Mouse (Mus musculus) kidney, adult 18-20 months (tissue): ENCODE data around the gene Cdk8.
"Not testable (repeated sequence)": the region's sequence is repeated elsewhere in the genome, so short reads cannot be mapped to it uniquely, and the experiment has no call there.

ENCODE experiments used
- DNase-seq: peaks from one replicate; pipeline ENCODE4 v3.0.0; 2021

Gene Cdk8

DNA sequence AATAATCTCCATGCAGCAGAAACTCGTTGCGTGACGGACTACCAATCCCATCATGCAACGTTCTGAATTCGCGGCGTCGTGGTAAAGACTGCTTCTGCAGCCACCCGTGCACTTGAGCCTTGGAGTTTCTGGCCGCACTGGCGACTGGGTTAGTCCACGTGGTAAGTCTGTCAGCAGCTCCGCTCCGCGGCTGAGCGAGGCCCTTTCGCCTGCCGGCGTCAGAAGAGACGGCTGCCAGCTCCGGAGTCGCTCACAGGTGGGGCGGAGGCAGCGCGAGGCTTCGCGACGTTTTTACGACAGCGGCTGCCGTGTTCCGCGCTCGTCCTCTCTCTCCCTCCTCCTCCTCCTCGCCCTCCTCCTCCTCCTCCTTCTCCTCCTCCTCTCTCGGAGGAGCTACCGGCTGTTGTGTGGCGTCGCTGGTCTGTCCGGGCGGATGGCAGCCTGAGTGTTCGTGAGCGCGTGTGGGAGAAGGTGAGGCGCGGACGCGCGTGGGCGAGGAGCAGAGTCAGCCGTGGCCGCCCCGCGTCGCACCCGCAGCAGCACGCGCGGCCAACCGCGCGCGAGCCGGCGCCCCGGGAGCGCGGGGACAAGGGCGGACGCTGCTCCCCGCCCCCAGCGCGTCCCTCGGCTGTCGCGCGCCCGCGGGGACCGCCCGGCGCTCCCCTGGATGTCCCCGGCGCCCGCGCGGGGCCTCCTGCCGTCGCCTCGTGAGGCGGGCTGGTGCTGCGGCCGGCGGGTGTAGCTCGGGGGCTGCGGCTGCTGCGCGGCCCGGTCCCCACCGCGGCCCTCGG, at the start of gene Cdk8:
Cdk8 (plus strand) TSS at position 367 of the 791 bp plus-strand sequence.
- peak; percentile 95 for DNase-seq

DNA sequence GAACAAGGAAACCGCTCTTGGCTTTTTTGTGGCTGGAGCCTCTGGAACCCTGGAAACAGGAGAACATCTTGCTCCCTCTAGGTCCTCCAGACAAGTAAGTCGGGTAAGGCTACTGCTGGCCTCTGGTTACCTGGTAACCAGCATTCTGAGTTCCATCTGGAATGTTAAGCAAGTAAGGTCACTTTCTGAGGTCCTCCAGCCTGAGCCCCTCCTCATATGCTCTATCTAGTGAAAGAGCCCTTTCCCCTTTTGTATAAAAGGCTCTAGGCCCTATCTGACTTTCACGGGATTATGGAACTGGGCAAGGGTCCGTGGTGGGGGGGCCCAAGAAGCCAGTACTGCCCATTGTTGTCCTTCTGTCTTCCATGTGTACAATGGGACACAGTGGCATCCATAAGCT, 45.8 kb upstream of the Cdk8 start, which contains the start of gene 1700001J03Rik:
1700001J03Rik (minus strand) TSS at position 101 of the 400 bp plus-strand sequence.
- DNase-seq: not testable (repeated sequence)

DNA sequence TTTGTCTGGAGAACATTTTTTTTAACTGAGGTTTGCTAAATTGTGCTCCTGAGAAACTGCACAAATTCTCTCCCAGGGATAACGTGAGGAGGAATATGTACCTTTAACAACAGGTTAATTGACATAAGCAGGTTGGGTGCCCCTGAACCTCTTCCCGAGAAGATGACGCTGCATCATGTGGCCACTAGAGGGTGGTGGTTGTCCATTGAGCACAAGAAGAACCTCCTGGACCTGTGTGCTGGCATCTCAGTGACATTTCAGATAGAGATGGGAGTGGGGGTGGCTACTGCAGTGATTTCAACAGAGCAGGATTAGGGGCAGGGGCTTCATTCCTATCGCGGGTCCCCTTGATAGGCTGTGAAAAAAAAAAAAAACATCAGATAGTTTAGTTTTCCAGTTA, 43.6 kb upstream of the Cdk8 start:
- DNase-seq: peak; percentile 78

DNA sequence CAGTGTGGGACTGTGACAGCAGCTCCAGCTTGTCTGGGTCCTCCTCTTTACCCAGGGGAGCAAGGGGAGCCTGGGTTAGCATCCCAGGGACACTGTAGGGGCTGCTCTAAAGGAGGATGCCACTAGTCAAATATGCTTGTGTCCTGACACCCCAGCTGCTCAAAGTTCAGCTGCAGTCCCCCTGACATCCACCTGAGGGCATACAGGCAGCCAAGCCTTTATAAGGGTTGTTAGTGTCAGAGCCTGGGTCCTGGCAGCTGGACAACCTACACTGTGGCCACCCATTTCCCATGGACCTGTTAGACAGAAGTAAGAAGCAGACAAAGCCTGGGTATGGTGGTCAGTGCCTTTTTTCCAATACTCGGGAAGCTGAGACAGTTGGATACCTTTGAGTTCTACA, 42.9 kb upstream of the Cdk8 start:
- DNase-seq: no peak

DNA sequence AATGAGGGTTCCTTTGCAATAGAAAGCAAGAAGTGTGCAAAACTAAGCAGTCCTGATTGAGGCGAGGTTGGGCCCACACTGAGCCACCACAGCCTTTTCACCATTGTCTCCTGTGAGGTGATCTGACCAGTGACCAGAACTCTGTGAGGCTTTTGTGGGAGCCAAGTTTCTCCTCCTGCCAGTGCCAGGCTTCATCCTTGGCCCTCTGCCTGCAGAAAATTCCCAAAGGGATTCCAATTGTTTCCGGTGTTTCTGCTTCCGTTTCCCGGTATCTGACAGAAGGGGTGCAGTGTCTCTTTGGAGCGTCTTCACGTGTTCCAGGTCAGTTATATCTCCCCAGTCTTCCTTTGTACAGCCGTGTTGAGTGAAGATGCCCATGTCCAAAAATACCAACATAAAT, 42.3 kb upstream of the Cdk8 start:
- no peak for DNase-seq

DNA sequence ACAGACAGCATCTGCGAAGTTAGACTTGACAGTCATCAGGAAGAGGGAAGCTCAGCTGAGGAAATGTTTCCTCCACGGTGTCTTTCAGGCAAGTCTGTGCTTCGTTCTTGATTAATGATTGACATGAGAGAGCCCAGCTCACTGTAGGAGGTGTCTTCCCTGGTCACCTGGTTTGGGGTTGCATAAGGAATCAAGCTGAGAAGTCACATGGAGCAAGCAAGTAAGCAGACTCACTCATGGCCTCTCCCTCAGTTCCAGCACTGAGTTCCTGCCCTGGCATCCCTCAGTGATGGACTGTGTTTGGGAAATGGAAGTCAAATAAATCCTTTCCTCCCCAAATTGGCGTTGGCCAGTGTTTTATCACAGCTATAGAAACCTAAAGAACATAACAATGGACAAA, 40.9 kb upstream of the Cdk8 start:
- no peak for DNase-seq

DNA sequence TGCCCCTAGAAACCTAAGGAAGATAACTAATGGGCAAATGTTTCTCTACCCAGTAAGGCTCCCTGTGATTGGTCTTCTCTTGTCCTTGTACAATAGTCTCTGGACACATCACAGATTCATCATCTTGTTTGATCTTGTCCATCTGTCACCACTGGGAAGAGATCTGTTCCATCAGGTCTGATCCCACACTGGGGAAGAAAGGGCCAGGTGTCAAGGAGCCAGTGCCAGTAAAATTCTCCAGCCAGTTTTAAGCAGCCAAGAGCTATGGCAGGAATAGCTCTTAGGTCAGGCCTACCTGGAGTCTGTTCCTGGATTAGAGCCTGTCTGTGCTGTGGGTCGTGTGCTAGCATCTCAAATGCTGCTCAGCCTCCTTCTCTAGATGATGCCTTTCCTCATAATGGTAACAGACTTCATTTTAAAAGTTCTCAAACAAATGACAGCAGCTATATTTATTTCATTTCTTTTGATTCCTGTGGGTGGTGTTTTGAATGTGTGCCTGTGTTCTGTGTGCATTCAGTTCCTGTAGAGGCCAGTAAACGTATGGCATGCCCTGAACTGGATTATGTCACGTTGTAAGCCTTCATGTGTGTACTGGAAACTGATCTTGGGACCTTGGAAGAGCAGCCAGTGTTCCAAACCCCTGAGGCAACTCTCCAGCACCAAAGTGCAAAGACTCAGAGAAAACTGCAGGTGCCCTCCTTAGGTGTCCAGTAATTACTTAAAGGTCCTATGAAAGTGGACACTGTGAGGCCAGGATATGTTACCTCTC, 40.3 kb upstream of the Cdk8 start:
- DNase-seq: no peak

DNA sequence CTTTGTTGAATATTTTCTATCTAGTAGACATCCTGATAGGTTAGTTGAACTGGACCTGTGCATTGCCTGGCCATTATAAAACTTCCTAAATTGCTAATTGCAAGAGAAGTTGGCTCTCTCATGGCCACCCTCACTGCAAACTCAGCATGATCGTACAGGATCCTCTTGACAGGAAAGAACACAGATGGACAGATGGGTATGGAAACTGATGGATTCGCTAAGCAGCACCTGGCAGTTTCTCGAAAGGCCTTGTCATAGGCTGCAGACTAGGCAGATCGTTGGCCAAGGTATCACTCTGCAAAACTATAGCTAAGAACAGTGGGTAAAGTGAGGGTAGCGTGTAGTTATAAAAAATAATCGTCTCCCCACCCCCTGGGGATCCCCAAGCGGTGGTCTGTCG, 37.7 kb upstream of the Cdk8 start:
- no peak for DNase-seq

DNA sequence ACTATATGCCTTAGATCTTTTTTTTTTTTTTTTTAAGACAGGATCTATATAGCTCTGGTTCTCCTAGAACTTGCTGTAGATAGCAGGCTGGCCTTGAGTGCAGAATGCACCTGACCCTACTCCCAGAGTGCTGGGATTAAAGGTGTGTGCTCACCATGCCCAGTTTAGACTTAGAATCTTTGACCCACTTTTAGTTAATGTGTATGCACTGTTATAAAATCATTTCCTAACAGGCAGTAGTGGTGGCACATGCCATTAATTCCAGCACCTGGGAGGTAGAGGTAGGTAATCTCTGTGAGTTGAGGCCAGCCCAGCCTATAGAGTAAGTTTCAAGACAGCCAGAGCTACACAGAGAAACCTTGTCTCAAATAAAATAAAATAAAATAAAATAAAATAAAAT, 32.0 kb upstream of the Cdk8 start:
- DNase-seq: no peak

DNA sequence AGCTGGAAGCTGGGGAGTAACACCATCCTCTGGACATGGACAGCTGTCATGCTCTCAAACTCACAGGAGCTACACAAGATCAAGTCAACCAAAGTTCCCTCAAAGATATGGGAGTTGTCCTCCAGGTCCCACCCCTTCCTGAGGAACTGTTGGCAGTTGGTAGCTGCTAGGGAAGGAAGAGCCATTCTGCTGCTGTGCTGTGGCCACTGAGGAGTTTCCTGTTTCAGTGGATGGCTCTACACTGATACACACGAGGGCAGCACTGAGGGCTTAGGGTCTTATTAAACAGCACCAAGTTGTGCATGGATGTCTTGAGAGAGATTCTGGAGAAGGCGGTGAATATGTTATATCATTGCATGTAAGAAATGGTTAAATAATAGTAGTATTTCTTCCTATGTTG, 31.5 kb upstream of the Cdk8 start:
- DNase-seq: no peak

DNA sequence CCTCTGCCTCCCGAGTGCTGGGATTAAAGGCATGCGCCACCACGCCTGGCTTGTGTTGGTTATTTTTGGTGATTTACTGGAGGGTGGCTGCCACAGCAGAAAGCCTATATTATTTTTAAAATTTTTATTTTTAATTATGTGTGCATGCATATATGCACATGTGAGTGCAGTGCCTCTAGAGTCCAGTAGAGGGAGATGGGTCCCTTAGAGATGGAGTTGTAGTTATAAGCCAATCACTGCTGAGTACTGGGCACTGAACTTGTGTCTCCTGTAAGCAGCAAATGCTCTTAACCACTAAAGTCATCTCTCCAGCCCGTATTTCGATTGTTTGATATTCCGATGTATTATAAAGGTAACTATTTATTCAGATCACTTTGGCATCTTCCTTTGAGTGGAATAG, 30.4 kb upstream of the Cdk8 start:
- DNase-seq: no peak

DNA sequence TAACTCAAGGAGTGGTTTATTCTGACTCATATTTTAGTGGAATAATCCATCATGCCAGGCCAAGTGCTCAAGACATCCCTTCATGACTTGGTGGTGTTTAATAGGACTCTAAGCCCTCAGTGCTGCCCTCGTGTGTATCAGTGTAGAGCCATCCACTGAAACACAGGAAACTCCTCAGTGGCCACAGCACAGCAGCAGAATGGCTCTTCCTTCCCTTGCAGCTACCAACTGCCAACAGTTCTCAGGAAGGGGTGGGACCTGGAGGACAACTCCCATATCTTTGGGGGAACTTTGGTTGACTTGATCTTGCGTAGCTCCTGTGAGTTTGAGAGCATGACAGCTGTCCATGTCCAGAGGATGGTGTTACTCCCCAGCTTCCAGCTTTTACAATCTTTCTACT, 27.1 kb upstream of the Cdk8 start:
- no peak for DNase-seq

DNA sequence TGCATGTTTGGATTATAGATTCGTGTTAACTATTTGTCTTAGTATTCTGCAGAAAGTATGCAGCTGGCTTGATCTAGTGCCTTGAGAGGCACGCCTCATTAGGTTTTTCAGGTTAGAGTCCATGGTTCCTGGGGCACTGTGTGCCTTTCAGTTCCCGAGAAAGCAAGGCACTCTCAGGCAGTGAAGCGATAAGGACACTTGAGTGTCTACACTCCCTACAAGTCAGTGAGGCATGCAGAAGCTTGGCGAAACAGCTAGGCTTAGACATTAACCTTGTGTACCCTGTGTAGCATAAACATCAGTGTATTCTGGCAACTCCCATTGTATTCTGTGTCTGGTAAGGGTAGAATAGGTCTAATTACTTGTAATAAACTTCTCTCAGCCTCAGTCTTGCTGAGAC, 25.5 kb upstream of the Cdk8 start:
- peak; percentile 79 for DNase-seq

DNA sequence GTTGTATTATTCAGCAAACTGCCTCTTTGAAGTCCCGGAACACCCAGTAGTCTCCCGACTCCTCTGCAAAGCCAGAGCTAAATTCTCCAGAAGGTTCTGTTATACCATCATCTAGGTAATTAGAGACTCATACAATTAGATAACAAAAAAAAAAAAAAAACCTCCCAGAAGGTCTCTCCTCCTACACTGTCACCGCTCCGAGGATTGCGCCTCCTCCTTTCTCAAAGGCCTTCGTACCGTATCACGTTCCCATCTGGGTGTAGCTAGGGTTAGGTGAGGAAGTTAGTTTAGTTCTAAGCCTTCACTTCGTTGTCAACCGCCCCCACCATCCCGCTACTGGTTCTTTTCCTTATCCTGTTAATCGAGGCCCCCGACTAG, 10.5 kb upstream of the Cdk8 start:
- no peak for DNase-seq

DNA sequence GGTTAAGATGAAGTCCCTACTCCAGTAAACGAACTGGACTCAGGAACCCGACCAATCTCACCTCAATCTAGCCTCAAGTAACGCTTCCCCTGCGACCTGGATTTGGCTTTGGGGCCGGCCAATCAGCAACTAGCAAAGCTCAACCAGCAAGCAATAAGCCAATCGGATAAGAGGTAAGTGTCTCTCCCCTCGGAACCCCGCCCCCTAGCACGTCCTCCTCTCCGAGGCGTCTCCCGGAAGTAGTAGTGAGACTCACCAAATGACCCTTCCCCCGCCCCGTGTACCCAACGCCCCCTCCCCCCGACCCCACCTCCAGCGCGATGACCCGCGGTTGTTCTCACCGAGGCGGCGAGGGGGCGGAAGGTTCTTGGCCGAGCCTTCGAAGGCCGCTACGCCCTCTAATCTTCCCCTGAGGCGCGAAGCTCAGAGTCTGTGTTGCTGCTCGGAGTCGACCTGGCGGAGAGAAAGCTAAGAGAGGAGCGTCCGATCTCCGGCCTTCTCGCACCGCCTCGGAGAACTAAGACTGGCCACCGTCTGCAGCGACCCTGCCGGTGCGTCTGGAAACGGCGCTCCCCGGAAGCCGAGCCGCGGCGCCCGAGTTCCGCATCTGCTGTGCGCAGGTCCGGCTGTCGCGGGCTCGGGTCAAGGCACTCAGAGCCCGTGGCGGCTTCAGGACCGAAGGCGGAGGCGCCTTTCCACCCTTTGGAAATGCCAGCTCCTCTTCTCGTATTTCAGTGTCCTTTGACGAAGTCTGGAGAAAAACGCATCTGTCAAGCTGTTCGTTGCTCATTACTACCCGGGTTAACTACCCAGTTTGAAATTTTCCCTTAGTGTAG, 9.9 kb upstream of the Cdk8 start, which contains the start of gene Rnf6:
Rnf6 (minus strand) TSS at position 677 of the 836 bp plus-strand sequence.
- peak; percentile 92 for DNase-seq

DNA sequence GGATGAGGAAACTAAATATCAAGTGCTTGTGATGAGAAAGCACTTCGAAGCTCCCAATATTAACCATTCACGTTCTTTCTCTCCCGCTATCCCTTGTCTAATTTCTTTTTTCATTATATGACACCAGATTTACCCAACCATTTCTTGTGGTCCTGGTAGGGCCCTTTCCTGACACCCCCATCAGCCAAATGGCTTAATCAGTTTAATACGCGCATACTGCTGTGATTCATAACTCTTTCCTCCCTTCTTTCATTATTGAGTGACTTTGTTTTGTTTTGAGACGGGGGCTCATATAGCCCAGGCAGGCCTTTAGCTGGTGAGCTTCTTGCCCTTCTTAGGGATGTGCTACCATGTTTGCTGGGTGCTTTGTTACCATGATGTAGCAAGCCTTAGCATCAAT, 9.3 kb upstream of the Cdk8 start:
- no peak for DNase-seq

DNA sequence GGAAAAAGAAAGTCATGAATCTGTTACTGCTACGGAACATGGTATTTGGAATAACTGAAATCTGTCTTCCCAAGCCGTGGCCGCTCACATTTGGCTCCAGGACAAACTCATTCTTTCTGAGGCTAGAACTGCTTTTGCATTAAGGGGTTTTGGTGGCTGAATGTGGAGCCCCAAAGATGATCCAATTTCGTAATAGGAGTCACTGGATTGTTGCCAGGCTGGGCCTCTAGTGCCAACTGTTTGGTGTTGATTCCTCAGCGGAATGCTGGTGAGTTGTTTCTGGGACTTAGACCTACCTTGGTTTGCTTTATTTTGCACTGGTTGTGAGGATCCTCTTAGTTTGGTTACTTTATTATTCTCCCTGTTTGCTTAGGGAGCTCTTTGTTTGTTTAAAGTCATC, 7.2 kb upstream of the Cdk8 start:
- DNase-seq: peak; percentile 58

DNA sequence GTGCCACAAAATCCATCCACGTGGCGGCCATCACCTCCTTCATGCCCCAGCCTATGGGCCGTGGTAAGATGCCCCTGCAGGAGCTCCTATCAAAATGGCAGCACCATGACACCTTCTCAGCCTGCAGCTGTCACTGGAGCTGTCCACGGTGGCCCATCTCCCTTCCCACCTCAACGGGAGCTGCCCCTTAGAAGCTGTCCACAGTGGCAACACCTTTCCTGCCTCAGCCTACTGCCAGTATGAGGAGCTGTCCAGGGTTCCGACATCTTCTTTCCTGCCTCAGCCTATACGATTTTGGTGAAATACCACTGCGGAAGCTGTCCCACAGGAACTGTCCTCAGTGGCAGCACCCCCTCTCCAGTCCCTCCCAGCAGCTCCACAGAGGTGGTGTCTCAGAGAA, 3.5 kb upstream of the Cdk8 start:
- DNase-seq: no peak

DNA sequence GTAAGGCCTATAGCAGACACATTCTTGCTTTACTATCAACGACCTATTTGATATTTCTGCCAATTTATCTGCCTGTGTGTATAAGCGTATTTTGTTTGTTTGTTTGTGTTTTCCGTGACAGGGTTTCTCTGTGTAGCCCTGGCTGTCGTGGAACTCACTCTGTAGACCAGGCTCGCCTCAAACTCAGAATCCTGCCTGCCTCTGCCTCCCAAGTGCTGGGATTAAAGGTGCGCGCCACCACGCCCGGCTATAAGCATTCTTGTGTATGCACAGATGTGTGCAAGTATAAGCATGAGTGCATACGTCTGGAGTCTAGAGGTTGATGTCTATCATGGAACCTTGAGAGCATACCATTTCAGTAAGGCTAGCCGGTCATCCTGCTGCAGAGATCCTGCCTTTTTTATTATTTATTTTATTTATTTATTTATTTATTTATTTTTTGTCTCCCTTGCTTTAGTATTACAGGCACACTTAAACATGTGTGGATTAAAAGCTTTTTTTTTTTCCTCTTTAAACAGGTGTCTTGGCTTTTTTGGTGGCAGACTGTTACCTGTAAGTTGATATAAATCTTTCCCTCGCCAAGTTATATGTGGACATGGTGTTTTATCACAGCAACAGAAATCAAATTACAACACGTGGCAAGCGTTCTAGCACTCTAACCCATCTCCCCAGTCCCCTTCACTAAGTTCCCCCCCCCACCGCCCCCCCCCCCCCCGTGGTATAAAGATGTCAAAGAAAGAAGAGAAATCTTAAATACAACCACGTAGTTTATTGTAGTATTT, 970 bp upstream of the Cdk8 start:
- DNase-seq: no peak

DNA sequence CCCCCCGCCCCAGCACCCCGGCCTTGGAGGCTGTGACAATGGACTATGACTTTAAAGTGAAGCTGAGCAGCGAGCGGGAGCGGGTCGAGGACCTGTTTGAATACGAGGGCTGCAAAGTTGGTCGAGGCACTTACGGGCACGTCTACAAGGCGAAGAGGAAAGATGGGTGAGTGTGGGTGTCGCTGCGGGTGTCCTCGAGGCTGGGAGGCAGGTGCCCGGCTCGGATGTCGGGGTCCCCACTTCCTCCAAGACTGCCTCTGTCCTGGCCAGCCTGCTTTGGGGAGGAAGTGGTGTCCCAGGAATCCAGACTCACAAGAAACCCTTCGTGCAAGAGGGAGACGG, 596 bp downstream of the Cdk8 start:
- peak; percentile 52 for DNase-seq

DNA sequence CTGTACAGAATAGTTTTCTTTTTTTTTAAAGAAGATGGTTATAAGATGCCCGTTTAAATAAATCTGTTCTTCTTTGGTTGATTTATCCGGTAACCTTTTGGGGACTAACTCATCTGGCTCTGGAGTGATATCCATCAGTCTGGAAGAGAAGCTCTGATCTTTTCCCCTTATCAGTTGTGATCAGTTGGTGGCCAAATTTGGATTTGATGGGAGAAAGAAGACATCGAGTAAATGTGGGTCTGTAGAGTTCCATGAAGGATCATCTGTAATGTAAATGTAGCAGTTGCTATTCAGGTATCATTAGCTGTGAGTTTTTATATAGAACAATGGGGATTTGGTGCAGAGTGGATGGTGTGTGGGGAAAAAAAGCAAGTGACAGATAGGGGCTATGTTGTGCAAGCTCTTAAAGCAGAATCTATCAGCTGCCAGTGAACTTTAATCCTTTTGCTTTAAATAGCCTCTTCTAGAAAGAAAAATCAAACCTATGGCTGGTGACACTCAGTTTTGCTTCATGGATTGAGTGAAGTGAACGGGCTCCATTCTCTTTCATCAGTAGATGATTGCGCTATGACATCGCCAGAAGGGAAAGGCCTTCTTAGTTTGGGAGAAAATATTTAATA, 1.1 kb downstream of the Cdk8 start:
- DNase-seq: no peak

DNA sequence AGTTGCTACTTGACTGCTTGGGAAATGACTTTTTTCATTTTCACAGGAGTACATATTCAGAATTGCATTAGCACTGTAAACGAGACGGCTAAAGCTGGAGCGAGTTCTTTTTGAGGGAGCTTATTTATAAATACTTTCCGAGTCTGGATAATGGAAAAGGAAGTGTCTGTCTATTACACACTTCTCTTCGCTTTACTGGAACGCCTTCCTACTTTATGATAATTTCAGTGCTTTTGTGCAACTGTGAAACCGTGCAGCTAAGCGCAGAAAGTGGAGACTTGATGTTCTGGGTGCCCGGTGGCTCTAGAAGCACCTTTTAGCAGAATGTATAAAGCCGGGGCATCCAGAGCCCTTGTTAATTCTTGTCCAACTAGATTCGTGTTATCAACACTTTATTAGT, 1.8 kb downstream of the Cdk8 start:
- no peak for DNase-seq
